Mouse (Mus musculus) hindbrain, embryonic 10.5 days (tissue): ENCODE measurements around the gene Fam131b. TPM values are rescaled to one million over a fixed set of nuclear protein-coding genes. Genes with fewer than 3 reads are reported as not detected.

Experiments used
- DNase-seq: peaks from one replicate; pipeline ENCODE4 v3.0.0-alpha.2; 2017; ENCODE audit warnings: low spot score
- H3K27ac ChIP-seq: fragments of 300-500 bp; sonication (generic); 2 replicates; pipeline ENCODE4 v1.5.1; 2016; ENCODE audit warnings: mild to moderate bottlenecking, moderate library complexity
- H3K27me3 ChIP-seq: fragments of 300-500 bp; sonication (generic); 2 replicates; pipeline ENCODE4 v1.6.1; 2016; ENCODE audit warnings: mild to moderate bottlenecking; ENCODE audit not compliant: poor library complexity, insufficient read depth, severe bottlenecking
- H3K36me3 ChIP-seq: fragments of 300-500 bp; sonication (generic); 2 replicates; pipeline ENCODE4 v1.6.1; 2016; ENCODE audit warnings: mild to moderate bottlenecking, moderate library complexity
- H3K4me1 ChIP-seq: fragments of 300-500 bp; sonication (generic); replicated peaks from 2 replicates; pipeline ENCODE4 v1.6.1; 2016; ENCODE audit warnings: mild to moderate bottlenecking
- H3K4me3 ChIP-seq: fragments of 300-500 bp; sonication (generic); 2 replicates; pipeline ENCODE4 v1.5.1; 2016; ENCODE audit warnings: mild to moderate bottlenecking, moderate library complexity
- H3K9me3 ChIP-seq: fragments of 300-500 bp; sonication (generic); 2 replicates; pipeline ENCODE4 v1.6.1; 2016; ENCODE audit warnings: mild to moderate bottlenecking, moderate library complexity
- WGBS: fragments of 180-500 bp; shearing (Covaris S2); methylation state at CpG from one replicate; pipeline ENCODE4 v1.1.7; 2016; 5-methylcytosine and 5-hydroxymethylcytosine counted together
- polyA plus RNA-seq: library from polyadenylated mRNA; unstranded; fragments of >200 nt; fragmentation: Nextera tagmentation; extraction: Ambion mirVana; gene quantifications from 2 replicates; pipeline ENCODE4 v1.2.1, GENCODE M21; 2016

Fam131b gene
- polyA plus RNA-seq, 1 experiment from 2014 or later = 2.9 TPM

GRCm38 (mm10) chr6:42352486-42352846 lies 28.0 kb upstream of the Fam131b start:
- DNase-seq = no peak
- no peaks in the 10 kb centered on the region for H3K27me3 ChIP-seq
- no peak overlapping the region for H3K4me3 ChIP-seq
- H3K27ac ChIP-seq = no peak overlapping the region
- 96% methylated on average over 1 of the region's 1 CpGs for WGBS
- no peaks in the 10 kb centered on the region for H3K9me3 ChIP-seq
- H3K36me3 ChIP-seq = peaks cover 62% of the 10 kb centered on the region
- H3K4me1 ChIP-seq = peaks cover 41% of the 10 kb centered on the region

- peak overlapping the region; percentile 90; the same call in 1 of the 2 replicates for H3K4me3 ChIP-seq
- peaks cover 40% of the 10 kb centered on the region for H3K4me1 ChIP-seq
- H3K27me3 ChIP-seq = no peaks in the 10 kb centered on the region
- 87% methylated on average over 7 of the region's 7 CpGs for WGBS
- peaks cover 57% of the 10 kb centered on the region for H3K36me3 ChIP-seq
- no peak for DNase-seq
- no peaks in the 10 kb centered on the region for H3K9me3 ChIP-seq
- no peak overlapping the region for H3K27ac ChIP-seq
Observed at GRCm38 (mm10) chr6:42351776-42352485, 27.5 kb upstream of the Fam131b start.

- H3K9me3 ChIP-seq = no peaks in the 10 kb centered on the region
- H3K4me3 ChIP-seq = peak overlapping the region; percentile 90
- 44% methylated on average over 13 of the region's 13 CpGs for WGBS
- DNase-seq = no peak
- H3K27me3 ChIP-seq = no peaks in the 10 kb centered on the region
- peak overlapping the region; percentile 97 for H3K27ac ChIP-seq
- peaks cover 49% of the 10 kb centered on the region for H3K36me3 ChIP-seq
- H3K4me1 ChIP-seq = peaks cover 40% of the 10 kb centered on the region
Observed at GRCm38 (mm10) chr6:42350968-42351775, 26.7 kb upstream of the Fam131b start.

- under 1% methylated on average over 72 of the region's 72 CpGs for WGBS
Observed at GRCm38 (mm10) chr6:42350021-42350967, 25.9 kb upstream of the Fam131b start.

GRCm38 (mm10) chr6:42349426-42350020 lies 25.1 kb upstream of the Fam131b start, which contains the start of gene Zyx:
Gene Zyx (plus strand): TSS chr6:42349630.
- peak; percentile 93 for DNase-seq
- peaks cover 32% of the 10 kb centered on the region for H3K36me3 ChIP-seq
- H3K27ac ChIP-seq = peak within 1 kb of the TSS; percentile 97
- no peaks in the 10 kb centered on the region for H3K9me3 ChIP-seq
- H3K4me3 ChIP-seq = peak within 1 kb of the TSS; percentile 90
- WGBS = 1% methylated on average over 35 of the region's 36 CpGs
- H3K27me3 ChIP-seq = no peaks in the 10 kb centered on the region
- H3K4me1 ChIP-seq = peaks cover 40% of the 10 kb centered on the region

More at GRCm38 (mm10) chr6:42350021-42350967, 25.9 kb upstream of the Fam131b start:
- Histone ChIP-seq H3K27me3 (no peaks in the 10 kb centered on the region), H3K27ac (peak overlapping the region; percentile 97), H3K9me3 (no peaks in the 10 kb centered on the region), H3K36me3 (peaks cover 40% of the 10 kb centered on the region), H3K4me3 (peak overlapping the region; percentile 90), H3K4me1 (peaks cover 40% of the 10 kb centered on the region)
- no peak for DNase-seq

GRCm38 (mm10) chr6:42349006-42349425 lies 24.6 kb upstream of the Fam131b start:
- no peaks in the 10 kb centered on the region for H3K9me3 ChIP-seq
- H3K27ac ChIP-seq = peak overlapping the region; percentile 97
- H3K27me3 ChIP-seq = no peaks in the 10 kb centered on the region
- DNase-seq = peak; percentile 74
- peaks cover 38% of the 10 kb centered on the region for H3K4me1 ChIP-seq
- peaks cover 27% of the 10 kb centered on the region for H3K36me3 ChIP-seq
- 1% methylated on average over 11 of the region's 11 CpGs for WGBS
- peak overlapping the region; percentile 90 for H3K4me3 ChIP-seq

- Histone ChIP-seq H3K4me3 (peak overlapping the region; percentile 90), H3K27me3 (no peaks in the 10 kb centered on the region), H3K27ac (no peak overlapping the region), H3K36me3 (peaks cover 22% of the 10 kb centered on the region), H3K9me3 (no peaks in the 10 kb centered on the region), H3K4me1 (peaks cover 35% of the 10 kb centered on the region)
- DNase-seq = no peak
- WGBS = 39% methylated on average over 12 of the region's 12 CpGs
Observed at GRCm38 (mm10) chr6:42348281-42349005, 24.0 kb upstream of the Fam131b start.

GRCm38 (mm10) chr6:42344255-42344654 lies 19.8 kb upstream of the Fam131b start:
- no peak overlapping the region for H3K27ac ChIP-seq
- 86% methylated on average over 1 of the region's 1 CpGs for WGBS
- no peaks in the 10 kb centered on the region for H3K36me3 ChIP-seq
- H3K4me1 ChIP-seq = peaks cover 5% of the 10 kb centered on the region; the same call in 1 of the 2 replicates
- no peak for DNase-seq
- no peaks in the 10 kb centered on the region for H3K9me3 ChIP-seq
- H3K27me3 ChIP-seq = no peaks in the 10 kb centered on the region
- H3K4me3 ChIP-seq = no peak overlapping the region

GRCm38 (mm10) chr6:42343361-42344120 lies 19.1 kb upstream of the Fam131b start:
- no peak overlapping the region for H3K4me3 ChIP-seq
- H3K27ac ChIP-seq = no peak overlapping the region
- H3K9me3 ChIP-seq = no peaks in the 10 kb centered on the region
- no peaks in the 10 kb centered on the region for H3K27me3 ChIP-seq
- H3K4me1 ChIP-seq = peaks cover 2% of the 10 kb centered on the region; the same call in 1 of the 2 replicates
- no peak for DNase-seq
- WGBS = 89% methylated on average over 9 of the region's 9 CpGs
- no peaks in the 10 kb centered on the region for H3K36me3 ChIP-seq

GRCm38 (mm10) chr6:42342171-42342570 lies 17.7 kb upstream of the Fam131b start:
- H3K36me3 ChIP-seq = no peaks in the 10 kb centered on the region
- no peak overlapping the region for H3K27ac ChIP-seq
- H3K4me3 ChIP-seq = no peak overlapping the region
- DNase-seq = no peak
- no peaks in the 10 kb centered on the region for H3K9me3 ChIP-seq
- 85% methylated on average over 1 of the region's 1 CpGs for WGBS
- no peaks in the 10 kb centered on the region for H3K4me1 ChIP-seq
- no peaks in the 10 kb centered on the region for H3K27me3 ChIP-seq

- H3K4me3 ChIP-seq = no peak overlapping the region
- DNase-seq = no peak
- no peak overlapping the region for H3K27ac ChIP-seq
- H3K36me3 ChIP-seq = no peaks in the 10 kb centered on the region
- no peaks in the 10 kb centered on the region for H3K4me1 ChIP-seq
- no peaks in the 10 kb centered on the region for H3K9me3 ChIP-seq
- H3K27me3 ChIP-seq = no peaks in the 10 kb centered on the region
- WGBS = 83% methylated on average over 5 of the region's 5 CpGs
Observed at GRCm38 (mm10) chr6:42339981-42340380, 15.5 kb upstream of the Fam131b start.
